Mouse (Mus musculus) forebrain, embryonic 13.5 days (tissue): ENCODE results near the gene Gtf2h3. TPM values are rescaled to one million over a fixed set of nuclear protein-coding genes. Genes with fewer than 3 reads are reported as not detected.
"Not testable (repeated sequence)": the region's sequence is repeated elsewhere in the genome, so short reads cannot be mapped to it uniquely, and the experiment has no call there.

Experiments used
- ATAC-seq: fragments of 200-750 bp; cut with Nextera tagmentation; 2 replicates; pipeline ENCODE4 v1.8.0; 2017
- H3K27ac ChIP-seq: fragments of 300-500 bp; sonication (generic); 2 replicates; pipeline ENCODE4 v1.5.1; 2015; ENCODE audit warnings: inconsistent platforms, mild to moderate bottlenecking, moderate library complexity
- H3K27me3 ChIP-seq: fragments of 300-500 bp; sonication (generic); 2 replicates; pipeline ENCODE4 v1.6.1; 2015; ENCODE audit warnings: mild to moderate bottlenecking, inconsistent platforms
- H3K36me3 ChIP-seq: fragments of 300-500 bp; sonication (generic); 2 replicates; pipeline ENCODE4 v1.6.1; 2015; ENCODE audit warnings: mild to moderate bottlenecking, inconsistent platforms; ENCODE audit not compliant: poor library complexity, severe bottlenecking
- H3K4me1 ChIP-seq: fragments of 300-500 bp; sonication (generic); 2 replicates; pipeline ENCODE4 v1.6.1; 2015; ENCODE audit warnings: inconsistent platforms
- H3K4me2 ChIP-seq: fragments of 300-500 bp; sonication (generic); 2 replicates; pipeline ENCODE4 v1.6.1; 2015; ENCODE audit warnings: inconsistent platforms, mild to moderate bottlenecking, moderate library complexity
- H3K4me3 ChIP-seq: fragments of 300-500 bp; sonication (generic); 2 replicates; pipeline ENCODE4 v1.5.1; 2015; ENCODE audit warnings: mild to moderate bottlenecking, inconsistent platforms
- H3K9ac ChIP-seq: fragments of 300-500 bp; sonication (generic); 2 replicates; pipeline ENCODE4 v1.6.1; 2015; ENCODE audit warnings: mild to moderate bottlenecking, inconsistent platforms
- H3K9me3 ChIP-seq: fragments of 300-500 bp; sonication (generic); replicated peaks from 2 replicates; pipeline ENCODE4 v1.6.1; 2016; ENCODE audit warnings: inconsistent platforms
- WGBS: fragments of 180-500 bp; shearing (Covaris S2); methylation state at CpG from one replicate; pipeline ENCODE4 v1.1.7; 2015; 5-methylcytosine and 5-hydroxymethylcytosine counted together
- polyA plus RNA-seq: library from polyadenylated mRNA; unstranded; fragments of >200 nt; fragmentation: Nextera tagmentation; extraction: Ambion mirVana; gene quantifications from 2 replicates; pipeline ENCODE4 v1.2.1, GENCODE M21; 2015

Gtf2h3 gene
- polyA plus RNA-seq, 1 experiment from 2014 or later: 66.9 TPM

DNA sequence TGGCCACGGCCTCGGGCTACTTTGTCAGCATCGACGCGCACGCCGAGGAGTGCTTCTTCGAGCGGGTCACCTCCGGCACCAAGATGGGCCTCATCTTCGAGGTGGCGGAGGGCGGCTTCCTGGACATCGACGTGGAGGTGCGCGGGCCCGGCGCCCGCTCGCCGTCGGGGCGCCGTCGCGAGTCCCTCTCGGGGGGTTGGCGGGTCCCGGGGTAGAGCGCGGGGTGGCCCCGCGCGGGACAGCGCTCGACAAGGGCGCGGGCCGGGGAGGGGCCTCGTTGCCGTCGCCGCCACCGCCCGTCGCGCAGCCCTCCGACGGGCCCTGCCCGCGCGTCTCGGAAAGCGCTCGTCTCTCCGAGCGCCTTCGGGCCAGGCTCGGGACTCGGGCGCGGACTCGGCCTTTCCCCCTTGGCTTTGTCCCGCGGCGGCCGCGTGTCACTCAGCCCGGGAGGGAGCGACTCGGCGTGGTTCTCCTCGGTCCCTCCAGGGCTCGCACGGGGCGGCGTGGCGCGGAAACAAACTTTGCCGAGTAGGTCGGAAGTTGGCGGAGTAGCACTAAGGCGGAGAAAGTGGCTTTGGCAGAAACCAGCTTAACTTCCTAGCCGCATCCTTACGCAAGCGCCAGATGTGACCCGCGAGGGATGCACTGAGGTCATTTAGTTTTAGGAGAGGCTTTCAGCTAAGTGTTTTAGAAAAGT is 37.9 kb upstream of the Gtf2h3 start:
- H3K27me3 ChIP-seq: no peaks in the 10 kb centered on the region
- H3K36me3 ChIP-seq: peaks cover 31% of the 10 kb centered on the region
- no peaks in the 10 kb centered on the region for H3K9me3 ChIP-seq
- peak; percentile 75 for ATAC-seq
- peaks cover 20% of the 10 kb centered on the region for H3K4me1 ChIP-seq
- peak overlapping the region; percentile 94 for H3K4me3 ChIP-seq
- under 1% methylated on average over 68 of the region's 89 CpGs for WGBS
- H3K9ac ChIP-seq: peak overlapping the region; percentile 87
- peak overlapping the region; percentile 86 for H3K4me2 ChIP-seq
- peak overlapping the region; percentile 80 for H3K27ac ChIP-seq

DNA sequence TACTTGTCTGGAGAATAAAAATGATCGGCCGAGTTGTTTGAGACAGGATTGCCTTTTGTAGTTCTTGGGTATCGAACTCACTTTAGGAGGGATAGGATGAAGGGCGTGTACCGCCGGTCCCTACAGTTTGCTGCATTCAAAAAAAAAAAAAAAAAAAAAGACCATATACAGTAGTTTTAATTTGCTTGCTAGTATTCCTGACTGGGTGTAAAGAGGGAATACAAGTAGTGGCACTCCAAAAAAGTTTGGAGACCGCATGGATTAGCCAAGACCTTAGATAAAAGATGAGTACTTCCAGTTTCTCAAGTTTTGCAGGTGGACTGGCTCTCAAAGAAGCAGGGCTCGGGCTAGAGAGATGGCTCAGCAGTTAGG is 37.4 kb upstream of the Gtf2h3 start:
- peaks cover 20% of the 10 kb centered on the region for H3K4me1 ChIP-seq
- 10% methylated on average over 8 of the region's 8 CpGs for whole genome bisulfite sequencing
- H3K36me3 ChIP-seq: peaks cover 37% of the 10 kb centered on the region
- peak overlapping the region; percentile 94 for H3K4me3 ChIP-seq
- H3K4me2 ChIP-seq: peak overlapping the region; percentile 86
- ATAC-seq: no peak
- H3K9me3 ChIP-seq: no peaks in the 10 kb centered on the region
- peak overlapping the region; percentile 87 for H3K9ac ChIP-seq
- no peaks in the 10 kb centered on the region for H3K27me3 ChIP-seq
- H3K27ac ChIP-seq: peak overlapping the region; percentile 80; the same call in 1 of the 2 replicates

DNA sequence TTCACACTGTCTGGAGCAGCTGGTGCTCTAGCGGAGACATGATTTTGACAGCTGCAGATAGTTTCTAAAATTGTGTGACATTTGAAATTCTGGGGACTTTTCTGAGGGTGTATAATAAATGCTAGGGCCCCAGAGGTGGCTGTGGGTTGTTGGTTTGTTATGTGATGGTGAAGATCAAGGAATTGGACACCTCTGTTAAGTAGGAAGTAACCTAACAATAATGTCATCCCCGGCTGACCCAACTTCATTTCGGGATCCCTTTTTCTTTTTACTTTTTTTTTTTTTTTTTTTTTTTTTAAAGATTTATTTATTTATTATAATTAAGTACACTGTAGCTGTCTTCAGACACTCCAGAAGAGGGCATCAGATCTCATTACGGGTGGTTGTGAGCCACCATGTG is 28.2 kb upstream of the Gtf2h3 start:
- H3K9ac ChIP-seq, H3K27me3 ChIP-seq, H3K27ac ChIP-seq, H3K4me2 ChIP-seq, ATAC-seq, H3K9me3 ChIP-seq, H3K4me3 ChIP-seq: not testable (repeated sequence)
- Histone ChIP-seq H3K4me1 (peaks cover 16% of the 10 kb centered on the region), H3K36me3 (peaks cover 45% of the 10 kb centered on the region)
- WGBS: 80% methylated on average over 4 of the region's 4 CpGs

DNA sequence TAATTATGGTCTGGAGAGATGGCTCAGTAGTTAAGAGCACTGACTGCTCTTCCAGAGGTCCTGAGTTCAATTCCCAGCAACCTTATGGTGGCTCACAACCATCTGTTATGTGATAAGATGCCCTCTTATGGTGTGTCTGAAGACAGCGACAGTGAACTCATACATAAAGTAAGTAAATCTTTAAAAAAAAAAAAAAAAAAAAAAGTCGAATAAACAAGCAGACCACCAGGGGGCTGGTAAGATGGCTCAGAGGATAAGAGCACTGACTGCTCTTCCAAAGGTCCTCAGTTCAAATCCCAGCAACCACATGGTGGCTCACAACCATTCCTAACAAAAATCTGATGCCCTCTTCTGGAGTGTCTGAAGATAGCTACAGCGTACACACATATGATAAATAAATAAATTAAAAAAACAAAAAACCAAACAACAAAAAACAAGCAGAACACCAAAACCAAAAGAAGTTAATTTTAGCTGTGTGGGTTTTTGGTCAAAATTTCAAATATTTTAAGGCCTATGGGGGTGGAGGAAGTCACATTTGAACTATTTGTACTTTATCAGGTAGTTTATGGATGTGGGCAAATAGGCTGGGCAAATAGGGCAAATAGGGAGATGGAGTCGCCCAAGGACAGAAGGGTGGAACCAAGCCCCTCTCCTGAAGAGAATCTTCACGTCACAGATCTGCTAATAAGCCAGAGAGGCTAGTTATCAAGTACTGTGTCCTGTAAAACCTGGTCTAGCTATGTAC is 27.4 kb upstream of the Gtf2h3 start:
- H3K27ac ChIP-seq, H3K9me3 ChIP-seq, ATAC-seq, H3K27me3 ChIP-seq: not testable (repeated sequence)
- 0 out of 2 replicates have a peak overlapping the region, but pooled peaks have one; percentile 78 for H3K9ac ChIP-seq
- peak overlapping the region; percentile 90 for H3K4me3 ChIP-seq
- 32% methylated on average over 5 of the region's 5 CpGs for WGBS
- H3K4me1 ChIP-seq: peaks cover 16% of the 10 kb centered on the region
- peaks cover 45% of the 10 kb centered on the region for H3K36me3 ChIP-seq
- H3K4me2 ChIP-seq: peak overlapping the region; percentile 76

DNA sequence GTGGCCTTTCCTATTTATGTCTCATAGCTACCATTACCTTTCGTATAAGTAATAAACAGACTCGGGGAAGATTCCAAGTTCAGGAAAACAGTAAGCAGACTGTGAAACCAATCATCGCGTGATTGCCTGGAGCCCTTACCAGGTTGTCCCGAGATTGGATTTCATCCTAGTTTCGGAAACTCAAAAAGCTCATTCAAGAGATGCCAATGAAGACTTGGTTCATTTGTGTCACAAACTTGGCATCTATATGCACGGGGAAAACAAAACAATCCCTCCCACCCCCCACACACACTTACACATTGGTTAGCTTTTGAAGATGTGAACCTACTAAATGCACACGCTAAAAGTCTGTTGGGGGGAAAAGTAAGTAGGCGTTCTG is 26.9 kb upstream of the Gtf2h3 start:
- peaks cover 45% of the 10 kb centered on the region for H3K36me3 ChIP-seq
- H3K9me3 ChIP-seq: no peaks in the 10 kb centered on the region
- 9% methylated on average over 9 of the region's 9 CpGs for WGBS
- peak overlapping the region; percentile 78 for H3K9ac ChIP-seq
- peaks cover 16% of the 10 kb centered on the region for H3K4me1 ChIP-seq
- H3K27ac ChIP-seq: peak overlapping the region; percentile 87; the same call in 1 of the 2 replicates
- no peak for ATAC-seq
- H3K4me3 ChIP-seq: peak overlapping the region; percentile 90
- H3K4me2 ChIP-seq: peak overlapping the region; percentile 76
- no peaks in the 10 kb centered on the region for H3K27me3 ChIP-seq

DNA sequence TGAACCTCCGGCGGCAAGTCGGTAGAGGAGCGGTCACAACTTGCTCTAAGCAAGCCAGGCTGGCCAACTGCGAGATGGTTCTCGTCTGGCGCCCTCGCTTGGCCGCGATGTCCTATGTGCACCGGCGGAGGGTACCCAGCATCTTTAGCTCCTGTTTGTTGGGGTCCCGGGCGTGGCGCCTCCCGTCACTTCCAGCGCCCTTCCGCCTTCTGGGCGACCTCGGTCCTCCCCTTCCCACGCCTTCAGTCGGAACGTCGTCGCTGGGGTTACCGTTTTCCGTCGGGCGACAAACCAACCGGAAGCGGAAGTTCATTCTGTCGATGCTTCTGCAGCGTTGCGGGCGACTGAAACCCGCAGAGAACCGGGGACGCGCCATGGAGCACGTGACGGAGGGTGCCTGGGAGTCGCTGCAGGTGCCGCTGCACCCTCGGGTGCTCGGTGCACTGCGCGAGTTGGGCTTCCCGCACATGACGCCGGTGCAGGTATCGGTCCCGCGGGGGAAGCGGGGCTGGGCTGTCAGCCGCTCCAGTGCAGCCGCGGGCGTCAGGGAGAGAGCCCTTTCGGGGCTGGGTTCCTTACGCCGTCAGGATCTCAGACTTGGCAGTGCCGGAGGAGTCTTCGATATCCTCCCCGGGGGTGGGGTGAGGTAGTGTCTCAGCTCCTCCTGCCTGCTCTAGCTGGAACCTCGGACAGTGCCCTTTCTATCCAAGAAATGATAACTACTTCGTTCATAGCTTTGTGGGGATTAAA is 26.2 kb upstream of the Gtf2h3 start, which contains the start of gene Ddx55:
Ddx55 (plus strand) TSS at position 307 of the 750 bp plus-strand sequence.
- peak within 1 kb of the TSS; percentile 76 for H3K4me2 ChIP-seq
- under 1% methylated on average over 65 of the region's 66 CpGs for WGBS
- peak within 1 kb of the TSS; percentile 87 for H3K27ac ChIP-seq
- H3K9me3 ChIP-seq: no peaks in the 10 kb centered on the region
- peak within 1 kb of the TSS; percentile 78 for H3K9ac ChIP-seq
- peak; percentile 88 for ATAC-seq
- H3K27me3 ChIP-seq: no peaks in the 10 kb centered on the region
- H3K4me1 ChIP-seq: peaks cover 16% of the 10 kb centered on the region
- peaks cover 45% of the 10 kb centered on the region for H3K36me3 ChIP-seq
- H3K4me3 ChIP-seq: peak within 1 kb of the TSS; percentile 90

DNA sequence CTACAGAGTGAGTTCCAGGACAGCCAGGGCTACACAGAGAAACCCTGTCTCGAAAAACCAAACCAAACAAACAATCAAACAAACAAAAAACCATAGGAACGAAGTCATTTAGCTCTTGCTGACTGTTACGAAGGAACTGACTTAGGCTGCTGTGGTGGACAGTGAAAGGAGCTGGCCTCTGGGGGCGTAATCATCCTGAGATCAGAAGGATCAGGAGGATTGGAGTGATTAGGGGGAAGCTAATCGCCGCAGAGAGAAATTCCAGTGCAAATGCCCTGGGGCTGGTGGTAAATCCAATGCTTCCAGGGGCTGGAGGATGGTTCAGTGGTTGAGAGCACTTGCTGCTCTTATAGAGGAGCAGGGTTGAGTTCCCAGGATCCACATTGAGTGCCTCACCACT is 25.3 kb upstream of the Gtf2h3 start:
- WGBS: 71% methylated on average over 6 of the region's 6 CpGs
- Histone ChIP-seq H3K4me3 (peak overlapping the region; percentile 90), H3K36me3 (peaks cover 45% of the 10 kb centered on the region), H3K27ac (no peak overlapping the region), H3K4me1 (peaks cover 16% of the 10 kb centered on the region), H3K9ac (peak overlapping the region; percentile 78; the same call in 1 of the 2 replicates), H3K4me2 (peak overlapping the region; percentile 76), H3K27me3 (no peaks in the 10 kb centered on the region), H3K9me3 (no peaks in the 10 kb centered on the region)
- ATAC-seq: no peak

DNA sequence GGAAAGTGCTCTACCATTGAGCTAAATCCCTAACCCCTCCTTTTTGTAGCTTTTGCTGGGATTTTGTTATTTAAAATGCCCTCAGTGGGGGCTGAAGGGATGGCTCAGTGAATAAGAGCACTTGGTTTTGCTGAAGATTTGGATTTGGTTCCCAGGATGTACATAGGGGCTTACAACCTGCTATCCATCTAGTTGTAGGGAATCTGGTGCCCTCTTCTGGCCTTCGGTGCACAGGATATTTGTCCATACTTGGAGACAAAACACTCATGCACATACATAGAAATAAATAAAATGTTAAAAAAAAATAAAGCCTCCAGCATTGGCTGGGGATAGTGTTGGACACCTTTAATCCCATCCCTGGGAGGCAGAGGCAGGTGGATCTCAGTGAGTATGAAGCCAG is 23.8 kb upstream of the Gtf2h3 start:
- Histone ChIP-seq H3K27me3 (no peaks in the 10 kb centered on the region), H3K9ac (no peak overlapping the region), H3K4me1 (peaks cover 16% of the 10 kb centered on the region), H3K27ac (no peak overlapping the region), H3K36me3 (peaks cover 57% of the 10 kb centered on the region), H3K9me3 (no peaks in the 10 kb centered on the region), H3K4me2 (no peak overlapping the region), H3K4me3 (no peak overlapping the region)
- WGBS: 90% methylated on average over 1 of the region's 1 CpGs
- ATAC-seq: no peak

DNA sequence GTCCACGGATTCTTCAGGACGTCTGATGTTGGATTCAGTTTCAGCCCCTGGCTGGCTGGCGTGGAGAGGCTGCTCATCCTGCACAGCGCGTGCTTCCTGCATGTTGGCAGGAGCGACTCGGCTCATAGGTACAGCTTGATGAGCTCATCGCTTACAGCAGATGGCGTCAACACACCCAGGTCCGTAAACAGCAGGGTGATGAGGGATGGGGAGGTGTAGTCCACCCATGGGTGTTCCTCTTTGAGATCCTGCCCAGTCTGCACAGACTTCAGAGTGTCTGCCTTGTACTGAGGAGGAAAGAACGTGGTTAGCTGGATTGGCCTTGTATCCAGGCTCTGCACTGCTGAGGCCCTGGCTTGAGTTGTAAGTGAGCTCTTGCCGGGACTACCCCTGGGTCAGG is 7.9 kb upstream of the Gtf2h3 start:
- Histone ChIP-seq H3K4me1 (no peaks in the 10 kb centered on the region), H3K9ac (no peak overlapping the region), H3K27me3 (no peaks in the 10 kb centered on the region), H3K4me2 (no peak overlapping the region), H3K9me3 (no peaks in the 10 kb centered on the region), H3K27ac (no peak overlapping the region), H3K4me3 (no peak overlapping the region), H3K36me3 (peaks cover 99% of the 10 kb centered on the region)
- 89% methylated on average over 12 of the region's 12 CpGs for WGBS
- no peak for ATAC-seq

DNA sequence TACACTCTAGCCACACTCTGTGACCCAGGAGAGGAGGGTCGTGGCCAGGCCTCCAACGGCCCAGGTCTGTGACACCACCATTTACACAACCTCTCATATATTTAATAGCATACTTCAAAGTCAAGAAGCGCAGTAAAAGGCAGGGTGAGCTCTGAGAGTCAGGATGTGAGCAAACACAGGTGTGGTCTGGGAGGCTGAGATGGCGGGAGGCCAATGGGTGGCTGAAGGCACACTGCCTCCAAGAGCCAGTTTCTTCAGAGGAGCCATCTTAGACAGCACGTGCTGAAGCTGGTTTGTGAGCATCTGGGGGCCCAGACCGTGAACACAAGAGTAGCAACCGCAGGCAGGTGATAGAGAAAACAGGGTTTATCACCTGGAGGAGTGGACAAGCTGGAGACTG is 3.5 kb upstream of the Gtf2h3 start:
- H3K4me2 ChIP-seq: no peak overlapping the region
- 95% methylated on average over 7 of the region's 7 CpGs for WGBS
- H3K4me1 ChIP-seq: peaks cover 22% of the 10 kb centered on the region
- H3K36me3 ChIP-seq: peaks cover 69% of the 10 kb centered on the region
- no peaks in the 10 kb centered on the region for H3K9me3 ChIP-seq
- no peak for ATAC-seq
- no peak overlapping the region for H3K4me3 ChIP-seq
- H3K27me3 ChIP-seq: no peaks in the 10 kb centered on the region
- H3K27ac ChIP-seq: no peak overlapping the region
- no peak overlapping the region for H3K9ac ChIP-seq

DNA sequence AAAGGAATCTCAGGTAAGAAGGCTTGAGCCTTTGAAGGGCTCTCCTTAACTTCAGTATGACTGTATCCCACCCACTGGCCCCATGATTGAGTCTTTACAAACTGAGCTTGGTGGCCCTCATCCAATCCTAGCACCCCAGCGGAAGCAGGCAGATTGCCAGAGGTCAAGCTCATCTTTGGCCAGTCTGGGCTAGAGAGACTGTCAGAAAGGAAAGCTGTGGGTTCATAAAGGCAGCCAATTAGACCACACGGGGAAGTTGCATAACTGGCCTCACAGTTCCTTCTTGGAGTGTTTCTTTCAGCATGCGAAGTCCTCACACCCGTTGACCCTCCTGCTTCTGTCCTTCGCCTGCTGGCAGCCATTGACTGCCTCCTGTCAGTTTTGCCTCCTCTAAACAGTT is 3.6 kb downstream of the Gtf2h3 start:
- Histone ChIP-seq H3K9me3 (no peaks in the 10 kb centered on the region), H3K9ac (no peak overlapping the region), H3K4me3 (no peak overlapping the region), H3K27ac (no peak overlapping the region), H3K4me2 (no peak overlapping the region), H3K27me3 (no peaks in the 10 kb centered on the region), H3K36me3 (peaks cover 46% of the 10 kb centered on the region), H3K4me1 (peaks cover 29% of the 10 kb centered on the region)
- no peak for ATAC-seq
- 88% methylated on average over 5 of the region's 5 CpGs for WGBS

DNA sequence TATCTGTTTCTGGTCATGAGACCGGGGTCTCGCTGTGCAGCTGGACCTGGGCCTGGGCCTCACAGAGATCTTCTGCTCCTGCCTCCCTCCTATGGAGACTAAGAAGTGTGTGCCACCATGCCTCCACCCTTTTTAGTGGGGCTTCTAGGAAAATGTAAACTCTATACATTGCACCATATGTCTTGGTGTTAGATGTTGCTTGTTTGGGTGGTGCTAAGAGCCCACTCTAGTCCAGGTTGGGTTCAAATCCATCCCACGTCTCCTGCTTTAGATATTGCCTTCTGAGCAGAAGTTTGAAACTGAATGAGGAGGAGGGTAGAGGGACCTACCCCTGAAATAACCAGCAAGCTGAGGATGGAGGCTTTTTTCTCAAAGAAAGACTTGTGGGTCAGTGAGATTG is 13.8 kb downstream of the Gtf2h3 start:
- 96% methylated on average over 3 of the region's 3 CpGs for WGBS
- Histone ChIP-seq H3K9me3 (no peaks in the 10 kb centered on the region), H3K36me3 (peaks cover 78% of the 10 kb centered on the region), H3K9ac (no peak overlapping the region), H3K4me2 (no peak overlapping the region), H3K4me3 (no peak overlapping the region), H3K27me3 (no peaks in the 10 kb centered on the region), H3K4me1 (no peaks in the 10 kb centered on the region), H3K27ac (no peak overlapping the region)
- no peak for ATAC-seq
